Mouse (Mus musculus): ENCODE data around the gene Cntn2. TPM values are rescaled to one million over a fixed set of nuclear protein-coding genes. Genes with fewer than 3 reads are reported as not detected.

The Cntn2 gene
- 100 to 1,000 TPM in 1 of 4 experiments, 10 to 100 TPM in 3; 74.6 to 104 (median 85.8) TPM for total RNA-seq (2022)

DNA sequence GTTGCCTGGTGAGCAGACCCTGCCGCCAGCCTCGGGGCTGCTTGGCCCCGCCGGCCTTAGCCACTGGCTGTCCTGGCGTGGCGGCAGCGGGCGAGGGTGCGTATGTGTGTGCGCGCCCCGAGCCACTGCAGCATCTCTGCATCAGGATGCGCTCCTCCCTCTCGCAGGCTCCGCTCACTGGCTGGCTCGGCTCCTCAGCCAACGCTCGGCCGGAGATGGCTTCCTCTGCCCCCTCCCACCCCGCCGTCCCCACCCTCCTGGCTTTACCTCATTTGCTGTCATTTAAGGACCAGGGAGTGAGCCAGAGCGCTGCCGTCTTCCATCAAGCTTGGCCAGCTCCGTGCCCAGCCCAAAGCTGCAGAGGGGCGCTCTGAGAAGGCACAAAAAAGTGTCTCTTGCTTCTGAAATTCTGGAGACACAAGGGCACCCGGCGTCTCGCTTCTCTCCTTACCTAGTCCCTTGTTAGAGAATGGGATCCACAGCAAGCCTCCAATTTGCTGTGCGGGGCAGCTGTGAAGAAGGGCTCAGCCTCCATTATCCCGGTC is at the start of gene Cntn2:
TSS of gene Cntn2 (minus strand) at position 495 of the 545 bp plus-strand sequence.
- peak; percentile 66 to 75 for DNase-seq (ENCODE audit: low spot score in 2 of 2)

DNA sequence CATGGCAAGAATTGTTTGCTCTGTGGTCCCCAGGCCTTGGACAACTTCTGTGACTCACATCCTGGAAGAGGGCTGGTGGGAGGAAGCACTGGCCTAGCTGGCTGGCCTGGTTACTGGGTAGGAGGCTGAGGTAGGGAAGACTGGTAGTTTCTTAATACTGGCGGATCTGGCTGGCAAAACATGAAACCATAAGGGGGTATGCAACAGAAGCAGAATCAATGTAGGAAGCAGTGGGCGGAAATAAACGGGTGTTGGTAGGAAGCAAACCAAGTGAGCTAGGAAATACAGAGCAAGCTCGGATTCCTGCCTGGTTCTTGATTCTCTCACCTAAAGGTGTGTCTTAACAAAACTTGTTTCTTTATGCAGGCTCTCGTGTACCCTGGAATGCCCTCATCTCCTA is 49.1 kb upstream of the Cntn2 start:
- DNase-seq (ENCODE audit: low spot score in 2 of 2): peak in 1 of 2 experiments; percentile 42

DNA sequence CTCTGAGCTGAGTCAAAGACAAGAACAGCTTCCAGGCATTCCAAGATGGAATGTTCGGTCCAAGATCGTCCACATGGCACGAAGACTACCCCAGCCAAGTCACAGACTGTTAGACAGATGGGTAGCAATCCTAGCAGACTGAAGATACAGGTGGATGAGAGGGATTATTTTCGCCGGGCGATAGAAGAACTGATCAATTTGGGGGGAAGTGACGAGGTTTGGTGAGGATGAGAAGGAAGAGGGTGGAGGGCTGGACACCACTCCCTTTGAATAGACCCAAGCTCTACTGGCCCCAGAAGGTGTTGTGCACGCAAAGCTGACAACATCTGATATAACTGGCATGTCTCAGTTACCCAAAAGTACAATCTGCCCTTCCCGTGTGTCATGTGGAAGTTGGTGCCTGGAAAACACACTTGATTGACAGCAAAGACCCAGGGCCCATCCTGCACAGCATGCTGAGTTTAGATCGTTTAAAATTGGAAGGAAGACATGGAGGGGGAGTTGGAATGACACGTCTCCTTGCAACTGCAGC is 48.4 kb upstream of the Cntn2 start:
- DNase-seq (ENCODE audit: low spot score in 2 of 2): peak; percentile 56 to 61

DNA sequence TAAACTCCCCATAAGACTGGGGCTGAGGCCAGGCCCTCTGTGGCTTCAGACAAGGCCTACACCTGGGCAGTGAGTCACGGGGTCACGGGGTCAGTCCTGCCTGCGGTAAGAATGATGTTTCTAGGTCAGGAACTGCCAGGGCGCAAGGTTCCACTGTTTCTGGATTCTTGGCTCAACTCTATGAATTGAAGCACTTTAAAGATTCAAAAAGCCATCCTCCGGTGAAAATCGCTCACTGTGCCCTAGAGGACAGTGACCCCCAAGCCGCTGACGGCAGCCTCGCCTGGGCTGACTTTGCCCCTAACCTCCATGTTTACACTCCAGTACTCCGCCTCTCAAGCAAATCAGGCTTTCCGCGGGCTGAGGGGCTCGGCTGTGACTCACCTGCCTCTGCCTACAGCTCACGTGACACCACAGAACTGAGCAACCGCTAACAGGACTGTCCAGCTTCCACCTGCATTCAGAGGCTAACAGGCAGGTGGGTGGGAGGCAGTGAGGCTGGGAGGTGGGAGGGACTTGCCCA is 43.7 kb upstream of the Cntn2 start:
- DNase-seq (ENCODE audit: low spot score in 2 of 2): no peak

DNA sequence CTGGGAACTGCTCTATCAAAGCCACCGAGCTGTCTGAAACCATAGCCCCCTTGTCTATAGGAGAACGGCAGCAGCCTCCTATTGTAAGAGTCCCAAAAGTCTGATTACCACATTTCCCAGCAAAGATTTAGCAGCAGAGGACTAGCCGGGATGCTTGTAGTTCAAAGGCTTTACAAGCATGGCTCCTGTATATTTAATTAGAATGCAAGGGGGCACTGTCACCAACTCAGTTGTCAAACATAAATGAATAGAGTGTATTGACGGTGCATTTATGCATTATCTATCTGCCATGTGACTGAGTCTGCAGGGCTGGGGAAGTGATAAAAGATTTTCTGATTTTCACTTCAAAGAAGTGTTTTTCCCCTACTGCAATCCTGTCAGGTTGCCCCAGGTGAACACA is 42.3 kb upstream of the Cntn2 start:
- DNase-seq (ENCODE audit: low spot score in 2 of 2): no peak

DNA sequence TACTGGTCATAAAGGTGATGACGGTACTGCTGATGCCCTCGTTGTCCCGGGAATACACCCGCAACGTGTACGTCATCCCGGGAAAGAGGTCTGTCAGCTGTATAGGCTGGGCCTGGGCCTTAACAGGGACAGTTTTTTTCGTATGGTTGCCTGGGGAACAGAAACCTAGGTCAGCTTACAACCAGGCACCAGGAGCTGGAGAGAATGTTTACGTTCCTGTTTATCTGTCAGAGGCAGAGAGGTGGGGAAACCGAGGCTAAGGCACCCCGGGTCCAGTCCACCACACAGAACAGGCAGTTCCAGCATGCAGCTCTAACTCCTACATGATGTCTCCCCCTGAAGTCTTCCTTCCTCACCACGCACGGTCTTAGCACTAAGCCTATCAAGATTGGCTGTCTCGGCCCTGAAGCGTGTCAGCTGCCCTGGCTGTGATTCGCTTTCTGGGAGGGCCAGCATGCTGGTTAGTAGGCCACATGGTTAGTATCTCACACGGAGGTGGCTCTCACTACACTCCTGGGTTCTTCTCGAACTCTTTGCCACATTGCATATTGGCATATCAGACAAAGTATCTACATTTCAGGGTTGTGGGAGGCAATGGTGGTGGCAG is 40.0 kb upstream of the Cntn2 start:
- DNase-seq (ENCODE audit: low spot score in 2 of 2): no peak

DNA sequence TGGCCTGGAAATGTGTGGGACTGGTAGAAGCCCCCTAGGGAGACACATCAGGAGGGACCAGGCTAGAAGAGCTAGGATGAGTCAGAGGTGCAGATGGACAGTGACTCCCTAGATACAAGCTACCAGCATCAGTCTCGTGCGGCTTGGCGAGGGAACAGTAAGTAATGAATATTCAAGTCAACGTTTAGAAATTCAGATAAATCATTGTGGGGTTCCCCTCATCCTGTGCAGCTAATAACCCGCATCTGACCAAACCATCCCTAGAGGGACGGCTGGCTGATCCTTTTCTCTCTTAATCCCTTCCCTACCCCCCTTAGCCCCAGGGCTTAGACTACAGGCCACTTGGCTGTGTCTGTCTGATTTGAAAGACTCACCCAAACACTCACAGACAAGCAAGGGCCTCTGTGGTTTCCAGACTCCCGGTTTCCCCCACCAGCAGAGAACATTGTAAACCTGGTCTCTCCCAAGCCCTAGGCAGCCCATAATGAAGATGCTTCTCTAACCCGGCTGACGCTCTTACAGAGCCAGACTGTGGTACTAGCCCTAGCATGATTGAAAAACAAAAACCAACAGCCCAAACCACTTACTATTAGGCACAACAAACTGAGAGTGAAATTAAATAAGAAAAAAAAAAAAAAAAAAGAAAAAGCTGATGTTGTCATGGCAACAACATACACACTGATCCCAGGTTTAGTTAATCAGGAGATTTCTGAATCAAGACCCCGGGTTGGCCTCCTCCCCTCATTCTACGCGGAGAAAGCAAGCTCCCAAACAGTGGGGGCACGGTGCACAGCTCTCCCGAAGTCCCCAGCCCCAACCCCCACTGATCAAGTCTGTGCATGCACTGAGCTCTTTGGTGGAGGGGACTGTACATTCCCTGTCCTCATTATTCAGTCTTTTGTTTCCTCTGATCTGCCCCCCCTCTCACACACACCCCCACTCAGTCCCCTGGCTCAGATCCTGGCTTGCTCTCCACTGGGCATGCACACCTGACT is 39.1 kb upstream of the Cntn2 start:
- no peak for DNase-seq (ENCODE audit: low spot score in 2 of 2)

DNA sequence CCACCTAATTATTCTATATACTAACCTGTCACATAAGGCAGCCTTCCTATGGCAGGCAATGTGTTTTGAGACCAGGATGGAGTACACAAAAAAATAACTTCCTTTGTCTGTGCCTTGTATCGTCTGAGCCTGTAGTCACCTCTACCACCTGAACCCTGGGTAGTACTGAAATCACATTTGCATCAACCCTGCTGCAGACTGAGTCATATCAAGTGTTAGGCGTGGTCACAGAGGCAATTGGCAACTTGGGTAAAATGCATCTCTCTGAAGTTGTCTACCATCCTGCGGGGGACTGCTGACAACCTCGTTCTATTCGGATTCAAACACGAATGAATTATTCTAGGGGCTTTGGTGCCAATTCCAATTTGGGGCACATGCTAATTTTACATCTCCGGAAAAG is 37.0 kb upstream of the Cntn2 start:
- no peak for DNase-seq (ENCODE audit: low spot score in 2 of 2)

DNA sequence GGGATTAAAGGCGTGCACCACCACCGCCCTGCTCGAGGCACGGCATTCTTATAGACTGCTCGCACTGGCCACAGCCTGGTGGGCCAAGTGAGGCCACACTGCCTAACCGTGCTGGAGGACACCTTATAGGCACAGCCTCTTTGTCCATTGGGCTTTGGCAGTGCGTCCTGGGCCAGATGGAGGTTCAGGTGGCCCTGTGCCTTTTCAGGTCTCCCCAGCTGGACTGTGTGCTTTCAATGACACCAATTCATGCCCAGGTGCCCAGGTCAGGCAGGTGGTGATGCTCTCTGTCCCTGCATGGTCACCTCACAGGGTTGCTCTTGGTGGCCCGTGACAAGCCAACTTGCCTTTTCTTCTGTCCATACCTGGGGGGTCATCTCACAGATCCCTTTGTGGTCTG is 33.8 kb upstream of the Cntn2 start:
- DNase-seq (ENCODE audit: low spot score in 2 of 2): no peak

DNA sequence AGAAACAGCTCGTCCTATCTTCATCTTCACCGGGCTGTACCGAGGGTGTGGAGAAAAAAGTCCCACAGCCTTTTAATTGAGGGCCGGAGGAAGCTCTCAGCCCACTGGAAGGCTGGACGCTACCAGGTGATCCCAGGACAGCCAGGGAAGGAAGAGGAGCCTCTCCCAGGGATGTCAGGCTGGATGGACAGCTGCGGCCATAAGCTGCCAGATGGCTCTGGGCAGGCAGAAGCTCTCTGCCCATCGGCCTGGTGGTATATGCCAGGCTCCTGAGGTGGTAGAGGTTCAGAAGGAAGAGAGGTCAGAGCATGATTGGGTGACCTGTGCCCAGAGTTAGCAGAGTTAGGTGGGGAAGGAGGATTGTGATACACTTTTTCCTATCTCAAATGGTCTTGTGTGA is 29.8 kb upstream of the Cntn2 start:
- no peak for DNase-seq (ENCODE audit: low spot score in 2 of 2)

DNA sequence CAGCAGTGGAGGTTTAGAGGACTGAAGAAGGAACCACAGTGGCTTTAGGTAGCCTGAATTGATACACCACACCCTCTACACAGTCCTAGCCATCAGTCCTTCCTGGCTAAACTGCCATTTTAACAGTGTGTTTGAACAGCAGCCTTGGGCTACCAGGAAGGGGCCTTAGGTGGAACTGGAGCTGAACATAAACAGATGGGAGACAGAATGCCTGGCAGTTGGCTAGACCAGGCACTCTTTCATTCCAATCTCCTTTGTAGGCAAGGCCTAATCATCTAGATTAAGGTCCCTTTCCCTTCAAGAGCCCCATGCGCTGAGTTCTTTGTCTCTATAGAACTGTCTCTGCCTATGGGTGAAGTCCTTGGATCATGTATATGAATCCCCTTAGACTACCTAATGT is 28.6 kb upstream of the Cntn2 start:
- no peak for DNase-seq (ENCODE audit: low spot score in 2 of 2)

DNA sequence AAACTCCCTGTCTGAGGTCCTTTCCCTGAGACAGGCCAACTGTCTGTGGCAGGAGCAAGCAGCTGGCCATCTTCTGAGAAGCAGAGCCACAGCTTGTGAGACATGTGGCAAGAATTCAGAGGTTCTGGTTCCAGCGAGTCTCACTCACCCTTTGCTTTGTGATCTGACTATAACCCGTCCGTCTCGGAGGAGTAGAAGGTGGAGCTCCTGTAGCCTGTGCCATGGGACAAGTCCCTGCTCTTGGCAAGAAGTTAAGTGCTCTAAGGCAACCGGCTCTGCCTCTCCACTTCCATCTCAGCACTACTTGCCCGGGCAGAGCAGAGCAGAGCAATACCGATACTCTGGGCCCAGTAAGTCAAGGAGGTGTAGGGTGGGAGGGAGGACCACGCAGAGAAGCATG is 27.9 kb upstream of the Cntn2 start:
- DNase-seq (ENCODE audit: low spot score in 2 of 2): no peak

DNA sequence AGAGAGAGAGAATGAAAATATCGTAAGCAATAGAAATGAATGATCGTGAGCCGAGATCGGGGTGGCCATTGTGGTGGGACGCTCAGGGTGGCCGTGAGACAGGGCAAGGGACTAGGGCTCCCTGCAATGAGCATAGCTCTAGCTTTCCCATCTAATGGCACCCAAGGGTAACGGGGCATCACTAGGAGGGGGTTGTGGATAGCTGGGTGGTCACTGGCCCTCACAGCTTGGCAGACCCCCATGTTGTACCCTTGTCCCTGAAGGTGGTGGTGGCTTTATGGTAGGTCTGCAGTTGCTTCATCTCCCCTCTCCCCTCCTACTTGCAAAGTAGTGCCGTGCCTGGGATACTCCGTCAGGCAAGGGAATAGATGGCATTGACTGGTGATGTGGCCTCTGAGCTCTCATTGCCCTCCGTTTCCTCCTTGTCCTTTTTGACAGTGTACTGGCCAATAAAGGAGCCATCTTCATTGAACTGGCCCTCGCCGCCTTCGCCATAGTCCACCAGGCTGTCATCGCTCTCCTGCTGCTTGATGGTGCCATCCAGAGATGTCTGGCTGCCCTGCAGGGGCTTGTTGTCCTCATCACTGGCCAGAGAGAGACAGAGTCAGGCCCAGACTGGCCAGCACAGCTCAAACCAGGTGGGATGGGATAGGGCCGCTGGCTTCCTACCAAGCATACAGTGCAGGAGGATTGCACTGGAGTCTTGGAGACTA is 27.2 kb upstream of the Cntn2 start:
- no peak for DNase-seq (ENCODE audit: low spot score in 2 of 2)

DNA sequence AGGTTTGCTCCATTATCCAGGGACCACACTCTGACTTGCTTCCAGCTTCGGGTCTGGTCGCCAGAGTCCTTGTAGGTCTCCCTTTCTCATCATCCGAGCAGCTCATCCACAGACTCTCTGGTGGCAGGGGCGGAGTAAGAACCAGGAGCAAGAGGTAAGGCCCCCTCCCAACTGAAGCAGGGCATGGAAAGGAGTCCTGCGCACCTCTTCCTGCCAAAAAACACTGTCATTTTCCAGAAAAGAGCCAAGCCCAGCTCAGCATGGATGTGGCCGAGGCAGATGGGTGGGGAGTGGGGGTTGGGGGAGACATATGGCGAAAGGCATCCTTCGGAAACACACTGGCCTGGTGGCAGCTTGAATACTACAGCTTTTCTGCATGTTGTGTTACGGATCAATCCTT is 26.5 kb upstream of the Cntn2 start:
- DNase-seq (ENCODE audit: low spot score in 2 of 2): peak in 1 of 2 experiments; percentile 47

DNA sequence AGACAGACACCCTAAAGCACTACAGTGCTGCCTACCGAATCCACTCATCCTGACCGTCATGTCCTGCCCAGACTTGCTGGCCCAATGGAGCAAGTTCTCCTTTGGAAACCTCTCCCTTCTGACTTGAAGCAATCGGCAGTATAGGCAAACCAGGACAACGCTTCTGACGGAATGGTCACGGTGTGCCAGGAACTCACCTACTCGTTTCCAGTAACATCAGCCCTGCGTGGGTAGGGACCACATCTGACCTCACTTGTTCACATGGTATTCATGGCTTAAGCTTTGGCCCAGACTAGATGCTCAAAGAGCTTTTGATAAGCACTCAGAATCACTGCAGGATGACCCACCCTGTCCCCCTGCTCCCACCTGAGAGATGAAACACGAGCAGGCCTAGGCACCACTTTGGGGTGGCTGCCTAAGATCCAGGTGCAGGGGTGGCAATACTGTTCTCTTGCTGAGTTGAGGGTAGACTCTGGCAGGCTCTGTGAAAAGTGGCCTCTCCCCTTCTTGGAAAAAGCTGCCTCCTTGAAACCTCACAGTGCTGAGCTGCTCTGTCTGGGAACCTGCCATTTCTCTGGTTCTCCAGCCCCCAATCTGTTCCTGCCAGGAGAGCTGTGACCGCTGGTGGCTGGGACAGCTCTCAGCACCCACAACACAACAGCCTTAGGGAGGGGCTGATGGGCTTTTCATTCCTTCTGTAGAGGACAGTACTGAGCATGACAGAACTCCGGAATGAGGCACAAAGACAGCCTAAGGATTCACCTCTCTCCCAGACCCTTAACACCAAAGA is 24.5 kb upstream of the Cntn2 start:
- no peak for DNase-seq (ENCODE audit: low spot score in 2 of 2)

DNA sequence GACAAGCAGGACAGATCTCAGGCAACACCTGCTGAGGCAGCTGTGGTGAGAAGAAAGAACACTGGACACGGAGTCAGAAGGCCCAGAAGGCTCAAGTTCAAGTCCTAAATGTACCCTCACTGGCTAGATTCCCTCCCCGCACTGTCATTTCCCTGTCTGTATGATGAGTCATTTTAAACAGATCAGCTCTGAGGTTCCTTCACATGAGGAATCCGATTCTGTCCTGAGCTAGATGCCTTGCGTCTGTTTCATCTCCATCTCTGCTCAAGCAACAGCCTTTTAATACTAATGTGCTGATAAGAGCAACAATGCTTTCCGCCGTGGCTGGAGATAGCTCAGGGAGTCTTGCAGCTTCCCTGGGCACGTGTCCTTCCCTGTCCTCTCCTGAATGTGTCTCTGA is 22.7 kb upstream of the Cntn2 start:
- no peak for DNase-seq (ENCODE audit: low spot score in 2 of 2)

DNA sequence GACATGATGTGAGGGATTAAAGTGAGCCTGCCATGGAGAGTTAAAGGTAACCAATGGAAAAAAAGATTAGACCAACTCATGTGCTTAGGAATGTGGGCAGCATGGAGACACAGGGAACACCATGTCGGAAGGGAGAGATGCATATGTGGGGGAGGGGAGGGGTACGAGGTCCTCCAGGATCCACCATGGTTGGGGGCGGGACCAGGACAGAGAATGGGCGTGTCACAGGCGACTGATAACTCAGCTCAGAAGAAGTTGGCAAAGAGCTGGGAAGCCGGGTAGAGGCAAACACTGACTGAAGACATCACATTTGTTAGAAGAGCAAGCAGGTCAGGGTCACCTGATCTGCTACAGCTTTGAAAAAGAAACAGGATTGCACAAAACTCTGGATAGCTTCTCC is 21.9 kb upstream of the Cntn2 start:
- DNase-seq (ENCODE audit: low spot score in 2 of 2): no peak

DNA sequence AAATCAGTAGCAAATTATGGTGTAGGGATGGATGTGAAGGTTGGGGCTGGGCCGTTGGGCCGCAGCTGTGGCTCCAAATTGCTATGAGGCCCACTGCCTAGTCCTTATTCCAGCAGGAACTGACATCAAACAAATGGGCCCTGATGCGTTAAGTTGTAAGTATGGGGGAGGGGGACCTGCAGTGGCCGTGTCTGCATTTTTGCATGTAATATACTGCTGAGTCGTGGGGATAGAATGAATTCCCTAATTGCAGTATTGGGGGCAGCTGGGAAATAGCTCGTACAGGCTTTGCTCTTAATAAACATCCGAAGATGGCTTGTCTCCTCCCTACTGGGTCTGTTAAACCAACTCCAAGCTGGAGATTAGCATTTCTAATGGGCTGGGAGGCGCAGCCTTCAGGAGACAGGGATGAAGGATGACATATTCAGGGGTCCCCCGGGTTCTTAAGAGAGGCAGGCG is 19.3 kb upstream of the Cntn2 start:
- no peak for DNase-seq (ENCODE audit: low spot score in 2 of 2)

DNA sequence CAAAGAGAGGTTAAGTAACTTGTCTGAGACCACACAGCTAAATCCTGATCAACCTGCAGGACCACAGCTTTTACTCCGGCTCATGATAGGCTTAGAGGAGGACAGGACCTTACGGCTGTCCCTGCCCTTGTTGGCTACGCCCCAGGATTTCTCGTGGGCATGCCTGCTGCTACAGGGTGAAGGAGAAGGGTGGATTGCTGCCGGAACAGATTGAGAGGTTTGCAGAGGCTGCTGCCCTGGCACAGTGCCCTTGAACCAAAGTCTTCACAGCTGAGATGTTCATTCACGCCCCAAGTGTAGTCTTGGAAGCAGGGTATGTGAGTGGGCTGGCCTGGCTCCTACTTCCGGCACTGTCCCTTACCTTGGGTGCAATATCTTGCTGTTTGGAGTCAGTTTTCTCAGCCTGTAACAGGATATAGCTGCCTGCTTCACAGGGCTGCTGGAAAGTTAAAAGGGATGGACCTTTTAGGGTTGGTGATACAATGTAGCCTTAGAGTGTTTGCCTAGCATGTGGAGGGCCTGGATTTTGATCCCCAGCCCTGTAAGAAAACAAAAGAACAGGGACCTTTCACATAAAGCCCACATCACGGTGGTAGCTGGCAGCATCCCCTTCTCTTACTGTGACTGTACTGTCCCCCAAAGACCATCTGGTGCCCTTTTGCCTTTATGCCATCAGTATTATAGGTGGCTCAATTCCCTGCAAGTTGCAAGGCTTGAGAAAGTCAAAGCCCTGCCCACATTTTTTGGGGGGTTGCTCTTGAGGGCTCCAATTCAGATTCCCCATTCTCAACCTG is 18.0 kb upstream of the Cntn2 start:
- no peak for DNase-seq (ENCODE audit: low spot score in 2 of 2)

DNA sequence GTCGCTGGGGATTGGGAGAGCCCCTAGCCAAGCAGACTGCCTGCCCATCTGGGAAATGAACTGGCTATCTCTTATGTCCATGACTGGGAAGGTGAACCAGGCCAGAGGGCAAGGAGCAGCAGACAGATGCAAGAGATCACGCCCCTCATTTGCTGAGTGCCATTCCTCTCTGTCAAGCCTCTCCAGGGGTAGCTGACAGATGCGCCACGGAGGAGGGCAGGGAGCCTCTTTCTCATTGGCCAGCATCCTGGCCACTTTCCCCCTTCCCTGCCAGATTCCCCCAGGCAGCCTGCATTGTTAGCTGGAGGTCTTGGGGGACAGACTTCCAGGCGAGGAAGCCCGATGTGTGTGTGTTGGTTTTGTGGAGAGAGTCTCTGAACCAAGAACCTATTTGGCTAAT is 16.0 kb upstream of the Cntn2 start:
- no peak for DNase-seq (ENCODE audit: low spot score in 2 of 2)
